Mouse (Mus musculus) limb, embryonic 14.5 days (tissue): Measurements from ENCODE around the gene Odf3. TPM values are rescaled to one million over a fixed set of nuclear protein-coding genes. Genes with fewer than 3 reads are reported as not detected.

Source experiments
- ATAC-seq: fragments of 200-750 bp; cut with Nextera tagmentation; 2 replicates; pipeline ENCODE4 v1.8.0; 2017; ENCODE audit warnings: low read depth, moderate number of reproducible peaks, moderate TSS enrichment; ENCODE audit not compliant: low FRiP score
- DNase-seq: peaks from one replicate; pipeline ENCODE4 v3.0.0-alpha.2; 2015; ENCODE audit warnings: low spot score
- H3K27ac ChIP-seq: fragments of 300-500 bp; sonication (generic); replicated peaks from 2 replicates; pipeline ENCODE4 v1.5.1; 2014; ENCODE audit warnings: low read depth, mild to moderate bottlenecking, low read length, moderate library complexity, mixed read lengths
- H3K27me3 ChIP-seq: fragments of 300-500 bp; sonication (generic); 2 replicates; pipeline ENCODE4 v1.6.1; 2014; ENCODE audit warnings: low read length, mixed read lengths; ENCODE audit not compliant: control insufficient read depth, insufficient read depth
- H3K36me3 ChIP-seq: fragments of 300-500 bp; sonication (generic); 2 replicates; pipeline ENCODE4 v1.6.1; 2014; ENCODE audit warnings: mild to moderate bottlenecking, low read length, moderate library complexity, mixed read lengths; ENCODE audit not compliant: control insufficient read depth, insufficient read depth
- H3K4me1 ChIP-seq: fragments of 300-500 bp; sonication (generic); 2 replicates; pipeline ENCODE4 v1.6.1; 2014; ENCODE audit warnings: antibody characterized with exemption, low read length, mixed read lengths; ENCODE audit not compliant: control insufficient read depth, insufficient read depth
- H3K4me2 ChIP-seq: fragments of 300-500 bp; sonication (generic); replicated peaks from 2 replicates; pipeline ENCODE4 v1.6.1; 2014; ENCODE audit warnings: low read depth, mild to moderate bottlenecking, low read length, moderate library complexity; ENCODE audit not compliant: severe bottlenecking
- H3K4me3 ChIP-seq: fragments of 300-500 bp; sonication (generic); replicated peaks from 2 replicates; pipeline ENCODE4 v1.5.1; 2014; ENCODE audit warnings: low read length
- H3K9ac ChIP-seq: fragments of 300-500 bp; sonication (generic); 2 replicates; pipeline ENCODE4 v1.6.1; 2014; ENCODE audit warnings: mild to moderate bottlenecking, low read depth, low read length, moderate library complexity; ENCODE audit not compliant: severe bottlenecking
- H3K9me3 ChIP-seq: fragments of 300-500 bp; sonication (generic); 2 replicates; pipeline ENCODE4 v1.6.1; 2016; ENCODE audit warnings: low read length; ENCODE audit not compliant: control insufficient read depth
- POLR2A ChIP-seq: fragments of 200-500 bp; IDR thresholded peaks from 2 replicates; pipeline ENCODE4 v1.8.0; 2012; ENCODE audit warnings: inconsistent platforms, mild to moderate bottlenecking, moderate library complexity, borderline replicate concordance; ENCODE audit not compliant: insufficient read depth, insufficient read length; ENCODE audit errors: extremely low read depth
- WGBS: fragments of 180-500 bp; shearing (Covaris S2); extraction: QIAGEN DNeasy Blood & Tissue Kit; methylation state at CpG from one replicate; pipeline ENCODE4 v1.1.7; 2014; 5-methylcytosine and 5-hydroxymethylcytosine counted together
- polyA plus RNA-seq, 2 experiments: library from polyadenylated mRNA; depleted of rRNA in 1 of 2; stranded (reverse) in 1 of 2; unstranded in 1 of 2; fragments of >200 nt; fragmentation: Nextera tagmentation in 1 of 2; extraction: Ambion mirVana in 1 of 2; gene quantifications; 2 replicates each; pipeline versions ENCODE4 v1.2.1 to v1.2.3; 2012 to 2014

Odf3 gene
- polyA plus RNA-seq, 2 experiments, result 0.04 TPM; not detected in 1

GRCm38 (mm10) chr7:140874224-140874623 lies 26.6 kb downstream of the Odf3 start:
- WGBS, result 90% methylated on average over 4 of the region's 4 CpGs
- H3K27me3 ChIP-seq, result no peaks in the 10 kb centered on the region
- no peak overlapping the region for H3K4me3 ChIP-seq

GRCm38 (mm10) chr7:140877364-140877763 lies 29.8 kb downstream of the Odf3 start:
- Histone ChIP-seq H3K9ac (no peak overlapping the region), H3K4me3 (no peak overlapping the region), H3K9me3 (no peaks in the 10 kb centered on the region), H3K36me3 (peaks cover 33% of the 10 kb centered on the region), H3K4me1 (0 out of 2 replicates have a peak, but pooled peaks cover 3% of the 10 kb centered on the region), H3K27me3 (no peaks in the 10 kb centered on the region), H3K27ac (no peak overlapping the region), H3K4me2 (no peak overlapping the region)
- no peak for DNase-seq
- 80% methylated on average over 6 of the region's 6 CpGs for WGBS
- ATAC-seq, result no peak
- no peak for TF ChIP-seq POLR2A

More at GRCm38 (mm10) chr7:140874224-140874623, 26.6 kb downstream of the Odf3 start:
- DNase-seq (no peak), ATAC-seq (no peak)
- no peaks in the 10 kb centered on the region for H3K4me1 ChIP-seq
- no peaks in the 10 kb centered on the region for H3K9me3 ChIP-seq
- peaks cover 45% of the 10 kb centered on the region for H3K36me3 ChIP-seq
- no peak overlapping the region for H3K9ac ChIP-seq
- TF ChIP-seq POLR2A, result no peak
- H3K4me2 ChIP-seq, result no peak overlapping the region
- H3K27ac ChIP-seq, result no peak overlapping the region

GRCm38 (mm10) chr7:140879355-140879754 lies 31.8 kb downstream of the Odf3 start:
- no peak overlapping the region for H3K9ac ChIP-seq
- H3K4me3 ChIP-seq, result no peak overlapping the region
- no peak for DNase-seq
- H3K4me1 ChIP-seq, result peaks cover 7% of the 10 kb centered on the region
- no peaks in the 10 kb centered on the region for H3K27me3 ChIP-seq
- 88% methylated on average over 7 of the region's 7 CpGs for WGBS
- H3K9me3 ChIP-seq, result no peaks in the 10 kb centered on the region
- H3K36me3 ChIP-seq, result peaks cover 31% of the 10 kb centered on the region
- no peak for ATAC-seq
- no peak for TF ChIP-seq POLR2A
- no peak overlapping the region for H3K27ac ChIP-seq
- no peak overlapping the region for H3K4me2 ChIP-seq

- Histone ChIP-seq H3K9ac (no peak overlapping the region), H3K27me3 (no peaks in the 10 kb centered on the region), H3K4me3 (no peak overlapping the region), H3K4me1 (peaks cover 7% of the 10 kb centered on the region), H3K4me2 (0 out of 2 replicates have a peak overlapping the region, but pooled peaks have one; percentile 49), H3K27ac (no peak overlapping the region), H3K9me3 (no peaks in the 10 kb centered on the region), H3K36me3 (peaks cover 29% of the 10 kb centered on the region)
- DNase-seq, result no peak
- no peak for ATAC-seq
- no peak for TF ChIP-seq POLR2A
- WGBS, result 85% methylated on average over 3 of the region's 3 CpGs
These were observed 32.8 kb downstream of the Odf3 start for GRCm38 (mm10) chr7:140880419-140880818.

DNA sequence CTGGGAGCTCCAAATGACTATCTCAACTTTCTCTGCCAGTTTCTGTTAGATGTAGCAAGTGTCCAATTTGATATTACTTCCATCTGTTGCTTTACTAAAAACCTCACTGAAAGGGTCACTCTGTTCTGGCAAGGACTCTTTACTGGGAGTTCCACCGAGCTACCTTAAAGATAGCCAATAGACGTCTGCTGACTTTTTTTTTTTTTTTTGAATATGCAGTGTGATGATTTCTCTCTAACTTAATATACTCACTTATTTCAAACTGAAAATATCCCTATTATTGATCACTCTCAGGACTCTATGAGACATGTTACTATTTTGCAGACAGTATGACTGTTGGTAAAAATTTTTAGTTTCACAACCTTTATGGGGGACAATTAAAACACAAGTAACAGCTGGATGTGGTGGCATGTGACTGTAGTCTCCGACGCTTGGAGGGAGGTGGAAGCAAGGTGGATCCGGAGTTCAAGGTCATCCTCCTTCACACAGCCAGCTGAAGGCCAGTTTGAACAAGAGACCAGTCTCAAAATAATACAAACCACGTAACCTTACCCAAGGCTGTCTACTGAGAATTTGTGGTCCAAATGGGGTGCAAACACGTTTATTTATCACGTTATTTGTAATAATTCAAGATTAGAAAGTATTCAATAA lies 33.4 kb downstream of the Odf3 start:
- ATAC-seq (no peak), DNase-seq (no peak)
- Histone ChIP-seq H3K4me2 (peak overlapping the region; percentile 49), H3K27ac (no peak overlapping the region), H3K4me3 (peak overlapping the region; percentile 72), H3K36me3 (peaks cover 30% of the 10 kb centered on the region), H3K27me3 (no peaks in the 10 kb centered on the region), H3K9me3 (no peaks in the 10 kb centered on the region), H3K4me1 (peaks cover 7% of the 10 kb centered on the region), H3K9ac (peak overlapping the region; percentile 69)
- no peak for TF ChIP-seq POLR2A
- WGBS, result 15% methylated on average over 8 of the region's 8 CpGs
